Mouse (Mus musculus) regulatory T cell (primary cell): ENCODE results near the gene Mamdc2.

Source experiments
- in situ Hi-C: fragments of 300-600 bp; cut with MboI, MseI; formaldehyde crosslinking; loops from one replicate; pipeline ENCODE4 v1.15.1; 2025; ENCODE audit warnings: high pct_unique_total_duplicates

The Mamdc2 gene

DNA sequence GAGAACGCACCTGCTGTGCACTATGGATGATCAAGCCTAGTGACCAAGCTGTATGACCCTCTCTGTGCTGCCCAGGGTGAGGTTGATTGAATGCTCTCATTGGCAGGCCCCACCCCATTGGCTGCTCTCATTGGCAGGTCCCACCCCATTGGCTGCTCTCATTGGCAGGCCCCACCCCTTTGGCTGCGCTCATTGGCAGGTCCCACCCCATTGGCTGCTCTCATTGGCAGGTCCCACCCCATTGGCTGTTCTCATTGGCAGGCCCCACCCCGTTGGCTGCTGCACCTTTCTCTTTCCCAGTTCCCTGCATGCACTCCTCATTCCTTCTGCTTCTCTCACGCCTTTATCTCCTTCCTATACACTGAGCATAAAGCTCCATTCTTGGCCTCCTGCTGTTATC, 12.5 kb downstream of the Mamdc2 start:
- in situ Hi-C loops, result loop anchor here (5.0 kb wide), 1 partner anchor 33 kb away; no protein-coding TSS in a partner anchor

DNA sequence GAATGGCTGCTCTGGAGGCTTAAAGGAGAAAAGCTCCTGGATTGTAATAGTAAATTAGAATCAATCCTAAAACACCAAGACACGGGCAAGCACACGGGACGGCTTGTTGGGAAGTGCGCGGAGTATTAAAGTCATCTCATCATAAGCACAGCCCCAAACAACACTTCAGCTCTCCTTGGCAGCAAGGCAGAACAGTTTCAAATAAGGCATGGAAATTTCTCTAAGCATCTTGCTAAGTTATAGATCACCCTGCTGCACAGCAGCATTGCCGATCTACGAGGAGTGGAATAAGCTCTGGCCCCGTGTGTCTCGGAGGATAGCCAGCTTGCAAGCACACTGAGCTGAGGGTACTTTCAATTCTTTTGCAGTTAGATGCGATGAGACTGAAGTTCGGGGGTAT, 13.8 kb downstream of the Mamdc2 start:
- in situ Hi-C loops, result no loop called here

DNA sequence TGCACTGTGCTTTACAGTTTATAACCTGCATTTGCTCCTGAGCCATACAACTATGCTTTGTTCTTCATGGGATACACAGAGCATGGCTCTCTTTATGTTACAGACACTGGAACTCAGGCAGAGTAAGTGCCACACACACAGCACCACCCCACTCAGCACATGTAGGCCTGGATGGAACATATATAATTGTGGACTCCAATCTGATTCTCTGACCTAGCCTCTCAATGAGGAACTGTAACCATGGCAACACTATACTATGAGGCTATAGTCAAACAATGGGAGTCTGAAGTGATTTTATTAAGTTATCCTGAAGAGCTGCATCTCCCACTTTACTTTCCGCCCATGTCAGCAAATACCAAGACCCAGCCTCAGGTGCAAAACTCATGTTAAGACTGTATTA, 30.6 kb downstream of the Mamdc2 start:
- in situ Hi-C loops, result no loop called here

DNA sequence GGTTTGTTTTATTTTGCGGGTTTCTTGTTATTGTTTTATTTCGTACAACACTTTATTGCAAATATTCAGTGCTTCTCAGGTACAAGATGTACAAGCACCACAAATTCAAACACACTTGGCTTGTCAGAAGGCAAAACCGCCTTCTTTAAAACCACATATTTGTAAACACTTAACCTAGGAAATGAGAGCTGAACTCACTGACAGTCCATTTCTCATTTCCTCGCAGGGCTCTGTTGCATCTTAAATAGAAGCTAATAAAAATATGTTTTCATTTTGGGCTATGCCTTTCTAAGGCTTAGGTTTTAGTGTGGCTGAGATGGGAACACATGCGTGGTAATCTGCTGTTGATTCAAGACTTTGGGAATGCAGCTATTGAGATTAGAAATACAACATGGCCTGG, 37.4 kb downstream of the Mamdc2 start:
- in situ Hi-C loops, result no loop called here

DNA sequence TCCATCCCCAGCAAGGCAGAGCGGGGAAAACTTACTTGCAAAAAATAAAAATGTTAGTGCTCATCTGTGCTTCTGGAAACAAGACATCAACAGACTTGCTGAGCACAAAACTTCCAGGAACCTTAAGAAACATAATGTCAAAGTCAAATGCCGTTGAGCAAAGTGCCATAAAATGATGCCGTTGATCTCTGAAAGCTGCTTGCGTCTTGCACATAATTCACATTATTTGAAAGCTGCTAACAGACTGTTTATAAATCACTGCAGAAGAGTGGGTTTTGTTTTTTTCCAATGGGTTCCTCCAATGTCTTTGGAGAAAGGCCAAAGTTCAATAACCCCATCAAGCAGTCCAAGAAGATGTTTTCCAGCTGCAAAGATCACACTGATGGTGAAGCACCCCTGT, 37.9 kb downstream of the Mamdc2 start:
- in situ Hi-C loops, result no loop called here

DNA sequence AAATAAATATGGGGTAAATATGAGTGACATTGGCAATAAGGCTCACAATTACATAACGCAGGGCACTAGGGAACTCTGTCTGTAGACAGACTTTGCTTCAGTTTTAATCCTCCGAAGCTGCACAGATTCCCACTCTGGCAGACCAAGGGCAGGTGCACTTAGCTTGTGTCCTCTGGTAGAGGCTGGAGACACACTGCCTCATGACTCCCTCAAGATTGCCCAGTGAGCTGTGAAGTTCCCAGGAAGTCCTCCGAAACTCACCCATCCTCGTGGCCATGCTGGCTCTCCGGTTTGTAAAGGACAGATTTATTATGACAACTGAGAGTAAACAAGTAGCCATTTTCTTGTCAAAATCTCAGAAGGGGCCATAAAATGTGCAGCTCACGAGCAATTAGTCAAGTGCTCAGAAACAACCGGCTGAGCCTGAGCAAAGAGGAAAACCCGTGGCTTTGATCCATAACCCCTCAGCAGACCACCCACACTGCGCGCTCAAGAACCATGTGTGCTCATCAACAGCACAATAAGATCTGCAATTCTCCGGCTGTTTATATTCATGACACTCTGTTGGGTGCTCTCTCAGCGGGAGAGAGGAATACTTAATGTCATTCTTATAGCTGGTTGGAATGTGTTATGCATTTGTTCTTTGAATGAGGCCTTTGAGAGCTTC, 46.6 kb downstream of the Mamdc2 start:
- in situ Hi-C loops, result loop anchor here (5.0 kb wide), 1 partner anchor 36 kb away; no protein-coding TSS in a partner anchor

DNA sequence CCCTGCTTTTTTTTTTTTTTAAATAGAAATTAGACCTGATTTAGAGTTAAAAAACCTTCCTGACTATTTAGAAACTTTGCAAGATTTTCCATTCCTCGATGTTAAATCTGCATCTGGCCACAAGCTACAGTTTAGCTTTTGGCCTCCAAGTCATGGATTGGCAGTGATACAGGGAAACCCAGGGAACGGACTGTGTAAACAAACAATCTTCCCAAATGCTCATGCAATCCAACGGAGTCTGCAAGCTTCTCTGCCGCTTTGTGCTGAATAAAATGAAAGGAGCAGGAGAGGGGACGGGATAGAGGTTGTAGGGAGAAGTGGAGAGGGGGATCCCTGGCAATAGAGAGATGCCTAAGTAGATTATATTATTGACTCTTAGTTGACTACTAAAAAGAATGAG, 47.8 kb downstream of the Mamdc2 start:
- in situ Hi-C loops, result loop anchor here (5.0 kb wide), 1 partner anchor 37 kb away; no protein-coding TSS in a partner anchor

DNA sequence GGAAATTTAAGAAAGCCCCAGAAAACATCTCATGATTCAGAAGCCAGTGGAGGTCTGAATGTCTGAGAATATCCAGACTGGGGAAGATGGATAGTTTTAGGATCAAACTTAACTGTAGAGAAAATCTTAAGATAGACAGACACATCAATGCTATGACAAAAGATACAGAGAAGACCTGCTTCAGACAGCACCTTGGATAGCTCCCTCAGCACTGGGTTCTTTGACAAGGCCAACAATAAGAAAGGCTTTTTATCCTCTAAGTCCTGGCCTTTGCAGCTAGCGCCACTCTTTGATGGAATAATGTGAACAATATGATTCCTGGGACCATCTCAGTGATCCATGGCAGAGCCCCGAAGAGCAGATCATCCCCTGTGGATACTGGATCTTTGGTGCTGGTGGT, 52.3 kb downstream of the Mamdc2 start:
- in situ Hi-C loops, result no loop called here

DNA sequence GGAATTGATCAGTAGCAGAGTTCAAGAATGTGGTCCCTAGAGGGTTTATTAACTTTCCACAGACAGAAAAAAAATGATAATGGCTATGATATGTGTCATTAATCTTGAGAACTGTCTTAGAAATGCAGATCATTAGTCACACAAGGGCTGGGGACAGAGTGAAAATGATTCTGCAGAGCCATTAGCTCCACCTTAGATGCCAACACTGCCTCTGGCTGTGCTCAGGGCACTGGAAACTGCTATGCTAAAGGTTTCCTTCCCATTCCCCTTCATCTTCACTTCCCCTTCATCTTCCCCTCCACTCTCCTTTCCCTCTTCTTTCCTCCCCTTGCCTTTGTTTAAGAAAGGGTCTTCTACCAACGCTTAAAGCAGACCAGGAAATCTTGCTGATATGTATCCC, 53.6 kb downstream of the Mamdc2 start:
- in situ Hi-C loops, result no loop called here

DNA sequence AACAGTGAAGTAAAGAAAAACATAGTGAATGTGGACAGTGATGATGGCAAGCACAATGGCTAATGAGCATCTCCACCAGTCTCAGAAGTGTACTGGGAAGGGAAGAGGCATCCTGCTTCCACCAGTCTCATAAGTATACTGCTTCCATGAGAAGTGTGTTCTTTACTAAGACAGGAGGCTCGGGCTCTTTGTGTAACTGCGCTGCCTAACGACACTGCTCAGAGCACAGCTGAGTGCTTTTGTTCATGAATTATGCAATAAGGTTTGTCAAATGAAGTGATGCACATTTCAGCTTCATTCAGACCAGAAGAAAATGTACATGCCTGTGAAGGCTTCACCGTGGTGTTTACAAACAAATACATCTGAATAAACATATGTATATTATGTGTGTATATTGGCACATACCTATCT, 59.4 kb downstream of the Mamdc2 start:
- in situ Hi-C loops, result no loop called here

DNA sequence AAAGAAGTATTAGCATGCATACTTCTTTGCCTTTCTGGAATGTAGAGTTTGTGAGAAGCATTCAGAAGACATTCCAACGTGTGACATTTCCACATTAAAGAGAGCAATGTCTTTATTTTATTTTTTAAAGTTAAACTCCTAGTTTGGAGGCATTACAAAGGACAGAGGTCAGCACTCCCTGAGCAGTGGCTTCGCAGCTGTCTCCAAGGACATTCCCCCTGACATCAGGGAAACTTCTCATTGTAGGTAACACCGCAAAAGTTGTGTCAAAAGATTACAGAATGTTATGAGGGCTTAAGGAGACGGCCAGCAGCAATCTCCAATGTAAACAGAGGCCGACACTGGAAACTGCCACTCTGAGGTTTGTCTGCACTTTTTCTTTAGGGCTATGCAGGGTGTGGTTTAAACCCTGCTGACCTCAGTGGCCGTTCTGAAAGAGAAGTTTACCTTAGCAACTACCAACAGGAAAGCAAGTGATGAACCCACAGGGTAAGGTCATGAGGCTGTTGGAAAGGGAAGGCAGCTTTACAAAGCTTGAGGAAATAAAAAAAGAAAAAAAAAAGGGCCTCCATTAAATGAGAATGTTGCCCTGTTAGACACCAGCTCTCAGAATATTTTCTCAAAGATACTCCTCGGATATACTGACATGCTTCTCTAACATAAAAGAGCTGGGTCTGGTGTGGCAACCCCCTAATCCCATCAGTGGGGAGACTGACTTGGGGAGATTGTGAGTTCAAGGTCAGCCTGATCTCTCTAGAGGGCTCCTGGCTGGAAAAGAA, 60.0 kb downstream of the Mamdc2 start:
- in situ Hi-C loops, result no loop called here

DNA sequence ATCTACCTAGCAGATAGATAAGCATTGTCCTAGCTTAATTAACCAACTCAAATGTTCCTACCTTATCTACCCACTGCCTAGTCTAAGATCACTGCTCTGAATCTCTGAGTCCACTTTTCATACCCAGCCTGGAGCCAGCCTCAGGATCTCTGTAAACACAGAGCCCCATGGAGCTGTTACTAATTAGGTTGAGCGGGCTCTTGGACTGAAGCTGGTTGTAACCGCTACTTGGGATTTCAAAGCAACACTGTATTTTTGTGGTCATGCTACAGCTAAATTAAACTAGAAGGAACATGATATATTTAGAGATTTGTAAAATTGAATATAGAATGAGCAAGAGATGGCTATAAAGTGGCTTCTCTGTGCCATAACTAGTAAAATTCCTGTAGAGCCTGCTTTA, 65.8 kb downstream of the Mamdc2 start:
- in situ Hi-C loops, result no loop called here

DNA sequence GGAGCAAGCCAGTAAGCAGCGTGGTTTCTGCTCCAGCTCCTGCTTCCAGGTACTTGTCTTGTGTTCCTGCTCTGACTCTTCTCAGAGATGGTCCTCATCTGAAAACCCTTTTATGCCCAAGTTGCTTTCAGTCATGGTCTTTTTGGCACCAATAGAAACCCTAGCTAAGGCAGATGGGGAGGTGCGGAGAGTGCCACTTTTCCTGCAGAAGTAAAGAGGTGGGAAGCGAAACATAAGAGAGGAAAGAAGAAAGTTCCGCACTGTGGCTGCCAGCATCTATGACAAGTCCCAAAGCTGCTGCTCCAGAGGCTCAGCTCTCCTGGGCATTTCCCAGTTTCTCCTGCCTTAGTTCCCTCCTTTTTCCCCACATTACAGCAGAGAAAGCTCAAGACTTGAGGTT, 67.3 kb downstream of the Mamdc2 start:
- in situ Hi-C loops, result no loop called here

DNA sequence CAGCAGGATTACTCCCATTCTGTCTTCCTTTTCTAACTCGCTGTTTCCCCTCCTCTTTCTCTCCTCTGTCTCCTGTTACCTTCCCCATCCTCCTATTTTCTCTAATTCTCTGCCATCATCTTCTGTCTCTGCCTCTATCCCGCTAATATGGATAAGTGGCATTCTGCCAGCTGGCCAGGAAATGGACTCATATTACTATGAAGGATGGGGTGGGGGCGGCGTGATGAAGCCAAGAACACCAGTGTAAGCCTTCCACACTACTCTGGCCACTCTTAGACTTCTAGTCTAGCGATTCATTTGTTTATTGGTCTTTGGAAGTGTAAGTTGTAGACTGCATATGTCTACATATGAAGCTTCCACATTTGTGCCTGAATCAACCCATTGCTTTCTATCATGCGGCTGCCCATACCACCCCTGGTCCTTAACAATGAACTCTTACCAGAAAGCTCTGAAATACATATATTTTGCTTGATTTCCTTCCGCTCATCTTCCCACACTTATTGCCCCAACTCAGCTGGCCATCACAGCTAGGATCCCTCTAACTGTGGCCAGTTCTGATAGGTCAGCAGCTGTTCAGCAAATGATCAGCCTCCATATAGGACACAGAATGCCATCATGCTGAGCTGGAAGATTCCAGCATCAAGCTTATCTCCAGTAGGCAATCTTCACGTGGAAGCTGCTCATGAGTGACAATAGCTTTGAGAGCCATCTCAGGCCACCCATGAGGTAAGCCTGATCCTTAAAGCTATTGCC, 68.3 kb downstream of the Mamdc2 start:
- in situ Hi-C loops, result loop anchor here (5.0 kb wide), 1 partner anchor 142 kb away; no protein-coding TSS in a partner anchor

DNA sequence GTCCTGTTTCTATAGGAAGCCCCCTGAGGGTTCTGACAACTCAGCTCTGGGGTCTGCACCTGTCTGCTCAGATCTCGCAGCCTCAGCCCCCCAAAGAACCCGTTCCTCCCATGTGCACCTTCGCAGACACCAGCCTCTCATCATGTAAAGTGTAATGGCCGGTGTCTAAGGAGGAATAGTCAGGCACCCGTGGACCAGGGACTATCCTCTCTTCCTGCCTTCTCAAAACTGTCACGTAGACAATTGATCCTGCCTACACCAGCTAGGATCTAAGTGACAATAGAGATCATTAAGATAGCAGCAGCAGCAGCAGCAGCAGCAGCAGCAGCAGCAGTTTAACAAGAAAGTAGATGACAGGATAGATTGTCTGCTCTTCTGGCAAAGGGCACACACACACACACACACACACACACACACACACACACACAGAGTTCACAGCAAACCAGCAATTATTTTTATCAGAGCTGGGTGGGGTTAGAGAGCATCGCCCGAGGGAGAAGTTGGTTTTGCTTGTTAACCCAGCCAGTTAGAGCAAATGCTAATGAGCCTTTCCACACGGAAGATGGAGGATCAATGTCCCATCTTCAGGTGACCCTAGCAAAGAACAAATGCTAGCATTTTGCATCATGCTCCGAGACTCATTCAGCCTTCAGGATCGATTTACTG, 71.6 kb downstream of the Mamdc2 start:
- in situ Hi-C loops, result loop anchor here (5.0 kb wide), 1 partner anchor 146 kb away; no protein-coding TSS in a partner anchor

DNA sequence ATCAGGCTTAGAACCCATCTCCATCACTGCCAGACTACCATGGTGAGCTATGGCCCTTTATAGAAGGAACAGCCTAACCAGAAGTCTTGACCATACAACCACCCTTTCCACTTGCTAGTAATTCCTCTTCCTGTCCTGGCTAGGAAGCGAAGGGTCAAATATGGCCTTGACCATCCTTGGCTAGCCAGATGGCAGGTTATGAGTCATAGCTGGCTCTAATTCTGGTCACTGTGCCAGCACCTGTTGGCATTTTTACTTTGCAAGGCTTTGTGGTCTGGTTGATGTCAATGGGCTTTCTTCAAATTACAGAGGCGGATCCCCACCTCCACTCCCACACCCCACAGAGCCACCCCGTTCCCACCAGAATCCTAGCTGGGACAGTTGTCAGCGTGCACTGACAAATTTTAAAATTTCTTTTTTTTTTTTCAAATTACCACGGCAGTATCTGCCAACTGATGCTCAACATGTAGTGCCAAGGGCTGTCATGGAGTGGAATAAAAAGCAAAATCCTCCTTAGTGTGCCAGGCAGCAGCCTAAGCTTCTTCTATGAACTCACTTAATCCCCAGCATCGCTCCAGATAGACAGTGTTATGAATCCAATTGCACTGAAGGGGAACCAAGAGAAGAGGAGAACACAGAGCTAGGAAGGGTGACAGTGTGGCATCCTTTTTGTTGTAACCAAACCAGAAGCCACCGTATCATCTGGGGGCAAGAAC, 73.1 kb downstream of the Mamdc2 start:
- in situ Hi-C loops, result loop anchor here (5.0 kb wide), 1 partner anchor 147 kb away; no protein-coding TSS in a partner anchor

DNA sequence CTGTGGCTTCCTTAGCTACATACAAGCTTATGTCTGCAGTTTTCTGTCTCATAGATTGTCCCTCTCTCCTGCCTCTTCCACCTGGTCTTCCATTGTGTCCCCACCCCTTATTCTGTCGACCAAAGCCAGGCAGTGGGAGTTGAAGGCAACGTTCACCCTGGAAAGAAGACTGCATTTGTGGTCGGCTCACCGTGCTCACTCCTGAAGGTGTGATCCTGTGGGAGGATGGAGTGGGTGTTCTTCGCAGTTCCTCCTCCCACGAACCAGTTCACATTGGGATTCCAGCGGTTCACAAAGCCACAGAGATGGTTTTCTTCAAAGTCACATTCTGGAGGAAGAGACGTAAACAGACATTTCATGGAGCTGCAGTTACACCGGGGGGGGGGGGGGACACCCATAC, 74.5 kb downstream of the Mamdc2 start:
- in situ Hi-C loops, result no loop called here

DNA sequence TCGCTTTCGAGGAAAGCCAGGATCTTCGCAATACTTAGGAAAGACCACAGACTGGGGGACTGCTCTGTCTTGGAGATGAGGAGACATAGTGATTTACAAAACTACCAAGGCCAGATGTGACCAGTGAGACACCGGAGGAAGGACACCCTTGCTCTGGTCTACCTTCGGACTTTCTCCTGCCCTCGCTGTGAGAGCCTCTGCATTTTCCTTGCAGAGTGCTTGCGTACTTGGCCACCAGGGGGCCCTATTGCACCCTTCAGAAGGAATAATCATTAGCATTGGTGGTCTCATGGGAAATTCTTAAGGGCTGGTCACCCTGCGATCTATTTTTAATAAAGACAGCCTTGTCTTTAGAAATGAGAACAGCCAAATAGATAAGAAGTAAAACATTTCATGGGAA, 75.0 kb downstream of the Mamdc2 start:
- in situ Hi-C loops, result no loop called here

DNA sequence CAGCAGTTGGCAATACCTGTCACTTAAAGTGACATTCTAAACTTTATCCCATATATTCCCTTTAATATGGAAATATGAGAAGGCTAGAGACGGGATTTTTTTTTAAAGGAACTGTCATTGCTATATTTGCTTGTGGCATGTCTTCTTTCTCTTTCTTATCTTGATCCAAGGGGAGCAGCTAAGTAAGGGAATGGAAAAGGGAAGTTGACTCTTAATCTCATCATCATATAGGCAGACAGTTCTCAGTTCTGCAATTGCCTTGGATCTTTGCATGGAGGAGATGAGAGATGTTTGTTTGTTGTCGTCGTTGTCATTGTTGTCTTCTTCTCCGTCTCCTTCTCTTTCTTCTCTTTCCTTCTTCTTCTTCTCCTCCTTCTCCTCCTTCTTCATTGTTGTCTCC, 79.0 kb downstream of the Mamdc2 start:
- in situ Hi-C loops, result no loop called here

DNA sequence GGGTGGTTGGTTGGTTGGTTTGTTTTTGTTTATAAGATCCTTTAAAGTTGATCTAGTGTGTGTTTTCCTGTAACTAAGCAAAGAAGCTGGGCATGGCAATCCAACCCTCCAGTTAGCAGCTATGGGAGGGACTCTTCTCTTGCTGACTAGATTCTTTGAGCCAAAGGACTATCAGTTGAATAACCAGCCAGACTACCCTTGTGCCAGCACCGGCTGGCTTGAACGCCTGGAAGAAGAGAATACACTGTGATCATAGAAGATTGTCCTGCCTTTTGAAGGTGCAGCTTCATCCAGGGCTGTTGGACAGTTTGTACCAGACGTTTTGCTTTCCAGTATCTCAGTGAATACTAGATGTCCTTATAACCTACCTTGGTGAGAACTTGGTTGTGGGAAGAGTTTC, 86.2 kb downstream of the Mamdc2 start:
- in situ Hi-C loops, result no loop called here

DNA sequence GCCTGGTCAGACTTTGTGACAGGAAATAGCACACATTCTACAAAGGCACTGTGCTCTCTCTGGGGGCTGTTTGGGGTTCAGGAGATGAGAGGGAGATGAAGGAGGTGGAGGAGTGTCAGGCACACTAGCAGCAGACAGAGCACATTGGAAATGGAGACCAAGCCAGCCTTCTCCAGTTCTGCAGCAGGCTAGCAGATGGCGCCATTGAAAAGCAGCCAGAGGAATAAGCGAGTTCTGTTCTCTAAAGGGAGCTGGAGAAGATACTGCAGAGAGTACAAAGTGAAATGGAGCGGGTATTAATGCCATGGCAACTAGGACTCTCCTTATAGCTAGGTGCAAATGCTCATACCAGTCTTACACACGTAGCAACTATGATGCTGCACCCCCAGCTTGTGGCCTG, 87.1 kb downstream of the Mamdc2 start:
- in situ Hi-C loops, result no loop called here
